Mouse (Mus musculus) forebrain, postnatal 0 days (tissue): Measurements from ENCODE around the gene Pfdn6. TPM values are rescaled to one million over a fixed set of nuclear protein-coding genes. Genes with fewer than 3 reads are reported as not detected.
"Not testable (repeated sequence)": the region's sequence is repeated elsewhere in the genome, so short reads cannot be mapped to it uniquely, and the experiment has no call there.

Source experiments
- ATAC-seq: fragments of 200-750 bp; cut with Nextera tagmentation; 2 replicates; pipeline ENCODE4 v1.8.0; 2017; ENCODE audit warnings: mild to moderate bottlenecking, moderate library complexity
- DNase-seq: peaks from one replicate; pipeline ENCODE4 v3.0.0-alpha.2; 2015
- H3K27ac ChIP-seq: fragments of 300-500 bp; sonication (generic); 2 replicates; pipeline ENCODE4 v1.5.1; 2014; ENCODE audit warnings: low read depth, mild to moderate bottlenecking, antibody characterized with exemption, low read length, moderate library complexity, mixed read lengths
- H3K27me3 ChIP-seq: fragments of 300-500 bp; sonication (generic); 2 replicates; pipeline ENCODE4 v1.6.1; 2014; ENCODE audit warnings: mild to moderate bottlenecking, low read length, mixed read lengths; ENCODE audit not compliant: insufficient read depth
- H3K36me3 ChIP-seq: fragments of 300-500 bp; sonication (generic); 2 replicates; pipeline ENCODE4 v1.6.1; 2014; ENCODE audit warnings: mild to moderate bottlenecking, moderate library complexity; ENCODE audit not compliant: insufficient read depth
- H3K4me1 ChIP-seq: fragments of 300-500 bp; sonication (generic); 2 replicates; pipeline ENCODE4 v1.6.1; 2014; ENCODE audit warnings: antibody characterized with exemption; ENCODE audit not compliant: insufficient read depth
- H3K4me2 ChIP-seq: fragments of 300-500 bp; sonication (generic); 2 replicates; pipeline ENCODE4 v1.6.1; 2014; ENCODE audit warnings: low read depth, mild to moderate bottlenecking, moderate library complexity
- H3K4me3 ChIP-seq: fragments of 300-500 bp; sonication (generic); 2 replicates; pipeline ENCODE4 v1.5.1; 2014; ENCODE audit warnings: low read depth, low read length, mixed read lengths
- H3K9ac ChIP-seq: fragments of 300-500 bp; sonication (generic); 2 replicates; pipeline ENCODE4 v1.6.1; 2014; ENCODE audit warnings: mild to moderate bottlenecking
- H3K9me3 ChIP-seq: fragments of 300-500 bp; sonication (generic); 2 replicates; pipeline ENCODE4 v1.6.1; 2016; ENCODE audit warnings: low read length
- CTCF ChIP-seq: sonication (generic); IDR thresholded peaks from 2 replicates; pipeline ENCODE4 v1.5.1; 2016; ENCODE audit warnings: antibody characterized with exemption, control low read depth, low read depth
- WGBS: fragments of 180-500 bp; shearing (Covaris S2); extraction: QIAGEN DNeasy Blood & Tissue Kit; methylation state at CpG from one replicate; pipeline ENCODE4 v1.1.7; 2014; 5-methylcytosine and 5-hydroxymethylcytosine counted together
- polyA plus RNA-seq: library from polyadenylated mRNA; unstranded; fragments of >200 nt; fragmentation: Nextera tagmentation; extraction: Ambion mirVana; gene quantifications from 2 replicates; pipeline ENCODE4 v1.2.1, GENCODE M21; 2015
- total RNA-seq: library from RNA; depleted of rRNA; stranded (reverse); fragments of >200 nt; gene quantifications from 2 replicates; pipeline ENCODE4 v1.2.3, GENCODE M21; 2014

Gene Pfdn6
- total and polyA plus RNA-seq, 2 experiments from 2014 or later = 57.0 to 173 TPM

DNA sequence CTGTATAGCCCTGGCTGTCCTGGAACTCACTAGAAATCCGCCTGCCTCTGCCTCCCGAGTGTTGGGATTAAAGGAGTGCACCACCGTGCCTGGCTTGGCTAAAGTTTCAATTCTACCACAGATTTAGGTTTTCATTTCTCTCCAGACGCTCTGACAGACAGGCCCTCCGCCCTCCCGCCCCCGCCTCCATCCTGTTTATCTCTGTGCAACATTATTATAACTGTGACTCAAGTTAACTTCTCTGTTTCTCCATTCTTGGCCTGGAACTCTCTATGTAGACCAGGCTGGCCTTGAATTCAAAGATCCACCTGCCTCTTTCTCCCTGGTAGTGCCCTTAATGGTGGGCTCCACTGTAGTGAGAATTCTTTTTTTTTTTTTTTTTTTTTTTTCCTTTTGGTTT is 37.7 kb downstream of the Pfdn6 start:
- WGBS = 88% methylated on average over 7 of the region's 7 CpGs
- H3K27ac ChIP-seq = no peak overlapping the region
- no peaks in the 10 kb centered on the region for H3K36me3 ChIP-seq
- no peak overlapping the region for H3K4me3 ChIP-seq
- no peak overlapping the region for H3K4me2 ChIP-seq
- no peak for ATAC-seq
- H3K4me1 ChIP-seq = no peaks in the 10 kb centered on the region
- H3K9me3 ChIP-seq = no peaks in the 10 kb centered on the region
- no peaks in the 10 kb centered on the region for H3K27me3 ChIP-seq
- no peak overlapping the region for H3K9ac ChIP-seq
- no peak for TF ChIP-seq CTCF
- DNase-seq = no peak

DNA sequence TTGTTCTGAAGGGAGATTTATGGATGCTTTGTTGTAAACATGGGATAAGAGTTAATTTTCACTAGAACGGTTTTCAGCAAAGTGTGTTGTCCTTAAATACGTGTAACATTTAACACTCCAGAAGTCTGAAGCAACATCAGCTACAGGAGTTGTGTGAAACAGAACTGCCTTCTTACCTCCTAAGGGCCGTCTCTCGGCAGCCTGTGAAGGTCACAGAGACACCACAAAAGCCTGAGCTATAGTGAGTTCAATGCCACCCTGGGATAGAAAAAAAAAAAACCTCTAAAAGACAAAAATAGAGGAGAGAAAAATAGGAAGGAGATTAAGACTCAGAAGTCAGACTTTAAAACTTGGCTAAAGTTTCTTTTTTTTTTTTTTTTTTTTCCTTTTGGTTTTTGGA is 38.1 kb downstream of the Pfdn6 start:
- H3K9ac ChIP-seq = no peak overlapping the region
- ATAC-seq (no peak), DNase-seq (no peak)
- H3K27ac ChIP-seq = no peak overlapping the region
- WGBS = 76% methylated on average over 4 of the region's 4 CpGs
- no peaks in the 10 kb centered on the region for H3K36me3 ChIP-seq
- H3K27me3 ChIP-seq = no peaks in the 10 kb centered on the region
- H3K4me1 ChIP-seq = no peaks in the 10 kb centered on the region
- no peak overlapping the region for H3K4me3 ChIP-seq
- no peaks in the 10 kb centered on the region for H3K9me3 ChIP-seq
- no peak for TF ChIP-seq CTCF
- H3K4me2 ChIP-seq = no peak overlapping the region

DNA sequence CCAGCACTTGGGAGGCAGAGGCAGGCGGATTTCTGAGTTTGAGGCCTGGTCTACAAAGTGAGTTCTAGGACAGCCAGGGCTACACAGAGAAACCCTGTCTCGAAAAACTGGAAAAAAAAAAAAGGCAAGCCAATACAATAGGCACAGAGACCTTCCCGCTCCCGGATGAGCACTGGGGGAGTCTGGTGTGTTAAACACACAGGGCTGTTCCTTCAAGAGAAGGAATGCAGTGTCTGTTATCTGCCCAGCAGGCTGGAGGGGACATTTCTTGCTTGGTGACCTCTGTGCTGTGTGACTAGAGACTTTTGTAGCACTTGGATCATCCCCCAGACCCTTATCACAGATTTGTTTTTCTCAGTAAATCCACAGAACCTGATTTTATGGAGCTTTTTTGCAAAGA is 38.5 kb downstream of the Pfdn6 start:
- WGBS = 71% methylated on average over 4 of the region's 4 CpGs
- no peak for DNase-seq
- no peak overlapping the region for H3K4me2 ChIP-seq
- H3K27me3 ChIP-seq = no peaks in the 10 kb centered on the region
- no peak overlapping the region for H3K9ac ChIP-seq
- H3K9me3 ChIP-seq = no peaks in the 10 kb centered on the region
- H3K4me3 ChIP-seq = no peak overlapping the region
- H3K27ac ChIP-seq = no peak overlapping the region
- H3K4me1 ChIP-seq = no peaks in the 10 kb centered on the region
- ATAC-seq = no peak
- no peaks in the 10 kb centered on the region for H3K36me3 ChIP-seq
- no peak for TF ChIP-seq CTCF

DNA sequence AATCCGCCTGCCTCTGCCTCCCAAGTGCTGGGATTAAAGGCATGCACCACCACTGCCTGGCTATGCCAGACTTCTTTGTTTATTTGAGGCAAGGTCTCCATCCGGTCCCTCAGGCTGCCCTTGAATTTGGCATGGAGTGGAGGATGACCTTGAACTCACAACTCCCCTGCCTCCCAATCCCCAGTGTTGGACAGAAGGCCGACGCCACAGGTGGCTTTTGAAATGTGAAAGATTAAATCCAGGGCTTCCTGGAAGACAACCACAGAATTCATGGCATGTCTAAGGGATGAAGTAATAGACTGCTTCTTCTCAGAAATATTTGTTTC is 39.2 kb downstream of the Pfdn6 start:
- DNase-seq = no peak
- H3K4me3 ChIP-seq = no peak overlapping the region
- H3K4me1 ChIP-seq = no peaks in the 10 kb centered on the region
- no peaks in the 10 kb centered on the region for H3K36me3 ChIP-seq
- H3K27me3 ChIP-seq = no peaks in the 10 kb centered on the region
- H3K9ac ChIP-seq = no peak overlapping the region
- no peak overlapping the region for H3K27ac ChIP-seq
- H3K4me2 ChIP-seq = no peak overlapping the region
- TF ChIP-seq CTCF = no peak
- WGBS = 84% methylated on average over 4 of the region's 4 CpGs
- H3K9me3 ChIP-seq = no peaks in the 10 kb centered on the region
- no peak for ATAC-seq

DNA sequence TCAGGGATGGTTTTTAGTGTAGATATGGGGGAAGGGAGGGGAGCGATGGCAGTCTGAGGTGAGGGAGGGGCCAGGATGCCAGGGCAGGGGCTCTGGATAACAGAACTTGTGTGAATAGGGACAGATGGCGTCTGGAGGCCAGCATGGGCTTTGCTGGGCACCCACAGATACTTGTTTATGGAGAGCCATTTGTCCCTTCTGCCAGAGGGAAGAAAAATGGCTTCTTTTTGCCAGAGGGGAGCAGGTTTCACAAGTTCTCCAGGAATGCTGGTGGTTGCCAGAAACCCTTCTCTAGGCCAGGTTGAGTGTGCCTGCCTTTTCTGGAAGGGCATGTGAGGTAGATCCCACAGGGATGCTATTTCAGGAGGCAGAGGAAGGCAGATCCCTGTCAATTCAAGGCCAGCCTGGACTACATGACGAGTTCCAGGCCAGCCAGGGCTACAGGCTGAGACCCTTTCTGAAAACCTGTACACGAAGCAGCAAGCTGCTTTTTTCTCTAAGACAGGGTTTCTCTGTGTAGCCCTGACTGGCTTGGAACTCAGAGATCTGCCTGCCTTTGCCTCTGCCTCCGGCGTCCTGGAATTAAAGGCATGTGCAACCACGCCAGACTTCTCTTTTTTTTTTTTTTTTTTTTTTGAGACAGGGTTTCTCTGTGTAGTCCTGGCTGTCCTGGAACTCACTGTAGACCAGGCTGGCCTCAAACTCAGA is 39.7 kb downstream of the Pfdn6 start:
- Histone ChIP-seq H3K4me3 (no peak overlapping the region), H3K36me3 (no peaks in the 10 kb centered on the region), H3K9me3 (no peaks in the 10 kb centered on the region), H3K4me2 (no peak overlapping the region), H3K27ac (no peak overlapping the region), H3K4me1 (no peaks in the 10 kb centered on the region), H3K27me3 (no peaks in the 10 kb centered on the region), H3K9ac (no peak overlapping the region)
- no peak for ATAC-seq
- 71% methylated on average over 7 of the region's 7 CpGs for WGBS
- TF ChIP-seq CTCF = no peak
- DNase-seq = no peak

DNA sequence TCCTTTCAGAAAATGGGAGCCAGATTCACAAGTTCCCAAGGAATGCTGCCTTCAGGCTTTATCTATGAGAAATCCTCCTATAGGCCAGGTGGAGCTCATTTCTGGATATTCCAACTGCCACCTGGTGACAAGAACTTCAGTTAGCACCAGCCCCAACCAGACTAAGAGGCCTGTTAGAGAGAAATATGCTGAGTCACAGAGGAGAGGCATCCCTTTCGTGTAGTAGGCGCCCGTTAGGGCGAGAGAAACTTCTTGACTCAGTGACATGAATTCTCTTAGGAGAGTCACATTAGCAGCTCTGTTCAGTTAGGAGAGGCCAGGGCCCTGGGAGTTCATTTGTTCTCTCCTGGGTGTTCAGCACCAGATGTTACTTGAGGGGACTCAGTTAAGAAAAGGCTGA is 40.5 kb downstream of the Pfdn6 start:
- ATAC-seq = no peak
- 78% methylated on average over 4 of the region's 4 CpGs for WGBS

DNA sequence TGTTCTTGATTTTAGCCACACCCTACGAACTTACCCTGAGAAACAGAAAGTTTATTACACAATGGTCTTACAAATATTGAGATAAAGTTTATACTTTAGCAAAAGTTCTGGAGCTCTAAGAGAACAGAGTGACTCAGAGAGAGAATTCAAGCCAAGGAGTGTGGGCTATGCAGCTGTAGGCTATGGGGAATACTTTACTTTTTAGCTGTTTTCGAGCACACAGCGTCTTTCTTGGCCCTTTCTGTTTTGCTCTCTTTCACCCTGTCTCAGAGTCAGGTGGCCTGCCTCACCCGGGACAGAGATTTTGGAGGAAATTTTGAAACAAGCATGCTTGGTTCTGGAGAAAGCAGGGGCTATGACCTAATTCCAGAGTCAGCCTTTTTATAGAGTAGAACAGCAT is 42.0 kb downstream of the Pfdn6 start:
- H3K4me2 ChIP-seq, ATAC-seq: not testable (repeated sequence)
- WGBS = 89% methylated on average over 4 of the region's 4 CpGs

More for the DNA sequence above, 40.5 kb downstream of the Pfdn6 start:
- DNase-seq = no peak
- Histone ChIP-seq H3K4me1 (no peaks in the 10 kb centered on the region), H3K27ac (no peak overlapping the region), H3K27me3 (no peaks in the 10 kb centered on the region), H3K36me3 (no peaks in the 10 kb centered on the region), H3K9me3 (no peaks in the 10 kb centered on the region), H3K4me3 (no peak overlapping the region), H3K9ac (no peak overlapping the region), H3K4me2 (no peak overlapping the region)
- TF ChIP-seq CTCF = no peak

More for the DNA sequence above, 42.0 kb downstream of the Pfdn6 start:
- H3K9me3 ChIP-seq, H3K4me3 ChIP-seq, H3K36me3 ChIP-seq, H3K27ac ChIP-seq, H3K9ac ChIP-seq, H3K4me1 ChIP-seq, H3K27me3 ChIP-seq, DNase-seq: not testable (repeated sequence)
